Mouse (Mus musculus) limb, embryonic 11.5 days (tissue): Measurements from ENCODE around the gene Myo1d. TPM values are rescaled to one million over a fixed set of nuclear protein-coding genes. Genes with fewer than 3 reads are reported as not detected.

Experiments
- ATAC-seq: fragments of 200-750 bp; cut with Nextera tagmentation; 2 replicates; pipeline ENCODE4 v1.8.0; 2017; ENCODE audit warnings: low read depth; ENCODE audit not compliant: insufficient number of reproducible peaks, low FRiP score, low TSS enrichment
- DNase-seq: peaks from one replicate; pipeline ENCODE4 v3.0.0-alpha.2; 2015; ENCODE audit warnings: low spot score
- H3K27ac ChIP-seq: fragments of 300-500 bp; sonication (generic); replicated peaks from 2 replicates; pipeline ENCODE4 v1.5.1; 2014; ENCODE audit warnings: low read depth, mild to moderate bottlenecking, low read length
- H3K27me3 ChIP-seq: fragments of 300-500 bp; sonication (generic); 2 replicates; pipeline ENCODE4 v1.6.1; 2014; ENCODE audit warnings: mild to moderate bottlenecking, low read length, mixed read lengths; ENCODE audit not compliant: control insufficient read depth, insufficient read depth
- H3K36me3 ChIP-seq: fragments of 300-500 bp; sonication (generic); 2 replicates; pipeline ENCODE4 v1.6.1; 2014; ENCODE audit warnings: mild to moderate bottlenecking, low read length, moderate library complexity, mixed read lengths; ENCODE audit not compliant: control insufficient read depth, insufficient read depth
- H3K4me1 ChIP-seq: fragments of 300-500 bp; sonication (generic); 2 replicates; pipeline ENCODE4 v1.6.1; 2014; ENCODE audit warnings: low read length, mixed read lengths; ENCODE audit not compliant: control insufficient read depth, insufficient read depth
- H3K4me2 ChIP-seq: fragments of 300-500 bp; sonication (generic); 2 replicates; pipeline ENCODE4 v1.6.1; 2014; ENCODE audit warnings: low read depth, mild to moderate bottlenecking, moderate library complexity; ENCODE audit not compliant: severe bottlenecking
- H3K4me3 ChIP-seq: fragments of 300-500 bp; sonication (generic); 2 replicates; pipeline ENCODE4 v1.5.1; 2014; ENCODE audit warnings: low read depth, low read length
- H3K9ac ChIP-seq: fragments of 300-500 bp; sonication (generic); 2 replicates; pipeline ENCODE4 v1.6.1; 2014; ENCODE audit warnings: mild to moderate bottlenecking, low read length
- H3K9me3 ChIP-seq: fragments of 300-500 bp; sonication (generic); 2 replicates; pipeline ENCODE4 v1.6.1; 2016; ENCODE audit warnings: low read length; ENCODE audit not compliant: control insufficient read depth
- WGBS: fragments of 180-500 bp; shearing (Covaris S2); extraction: QIAGEN DNeasy Blood & Tissue Kit; methylation state at CpG from one replicate; pipeline ENCODE4 v1.1.7; 2014; 5-methylcytosine and 5-hydroxymethylcytosine counted together
- polyA plus RNA-seq: library from polyadenylated mRNA; unstranded; fragments of >200 nt; fragmentation: Nextera tagmentation; extraction: Ambion mirVana; gene quantifications from 2 replicates; pipeline ENCODE4 v1.2.1, GENCODE M21; 2014

Myo1d gene
- polyA plus RNA-seq, 1 experiment from 2014 or later, result 6.2 TPM

- Histone ChIP-seq H3K9me3 (no peaks in the 10 kb centered on the region), H3K4me3 (no peak overlapping the region), H3K27me3 (no peaks in the 10 kb centered on the region), H3K4me2 (no peak overlapping the region), H3K36me3 (no peaks in the 10 kb centered on the region; the same call in 1 of the 2 replicates), H3K9ac (no peak overlapping the region), H3K4me1 (peaks cover 7% of the 10 kb centered on the region), H3K27ac (no peak overlapping the region)
- ATAC-seq (no peak), DNase-seq (peak; percentile 20)
- 86% methylated on average over 31 of the region's 31 CpGs for WGBS
Observed at GRCm38 (mm10) chr11:80479906-80480866, 299.6 kb downstream of the Myo1d start.

GRCm38 (mm10) chr11:80479425-80479824, 300.4 kb downstream of the Myo1d start:
- DNase-seq (no peak), ATAC-seq (no peak)
- Histone ChIP-seq H3K4me2 (no peak overlapping the region; the same call in 1 of the 2 replicates), H3K9ac (no peak overlapping the region), H3K36me3 (no peaks in the 10 kb centered on the region; the same call in 1 of the 2 replicates), H3K4me1 (peaks cover 7% of the 10 kb centered on the region), H3K27ac (no peak overlapping the region), H3K4me3 (0 out of 2 replicates have a peak overlapping the region, but pooled peaks have one; percentile 5), H3K9me3 (no peaks in the 10 kb centered on the region), H3K27me3 (no peaks in the 10 kb centered on the region)
- WGBS, result 72% methylated on average over 5 of the region's 5 CpGs

- ATAC-seq (no peak), DNase-seq (peak; percentile 23)
- Histone ChIP-seq H3K4me3 (0 out of 2 replicates have a peak overlapping the region, but pooled peaks have one; percentile 5), H3K4me1 (peaks cover 7% of the 10 kb centered on the region), H3K27ac (no peak overlapping the region), H3K4me2 (peak overlapping the region; percentile 26; the same call in 1 of the 2 replicates), H3K27me3 (no peaks in the 10 kb centered on the region), H3K9me3 (no peaks in the 10 kb centered on the region), H3K36me3 (no peaks in the 10 kb centered on the region; the same call in 1 of the 2 replicates), H3K9ac (0 out of 2 replicates have a peak overlapping the region, but pooled peaks have one; percentile 22)
- WGBS, result 65% methylated on average over 14 of the region's 14 CpGs
Observed at GRCm38 (mm10) chr11:80478694-80479412, 301.0 kb downstream of the Myo1d start.

- H3K36me3 ChIP-seq, result peaks cover 3% of the 10 kb centered on the region
- DNase-seq (no peak), ATAC-seq (peak; percentile 13; the same call in 1 of the 2 replicates)
- WGBS, result 15% methylated on average over 55 of the region's 55 CpGs
- no peaks in the 10 kb centered on the region for H3K9me3 ChIP-seq
- H3K27ac ChIP-seq, result no peak overlapping the region
- H3K4me2 ChIP-seq, result peak overlapping the region; percentile 97
- H3K4me1 ChIP-seq, result peaks cover 7% of the 10 kb centered on the region
- peak overlapping the region; percentile 70 for H3K9ac ChIP-seq
- no peaks in the 10 kb centered on the region for H3K27me3 ChIP-seq
- peak overlapping the region; percentile 74 for H3K4me3 ChIP-seq
Observed at GRCm38 (mm10) chr11:80477341-80478199, 302.3 kb downstream of the Myo1d start.

- Histone ChIP-seq H3K9ac (peak within 1 kb of the TSS; percentile 70), H3K27me3 (no peaks in the 10 kb centered on the region), H3K36me3 (peaks cover 5% of the 10 kb centered on the region), H3K27ac (0 out of 2 replicates have a peak within 1 kb of the TSS, but pooled peaks have one; percentile 23), H3K4me3 (peak within 1 kb of the TSS; percentile 74), H3K9me3 (no peaks in the 10 kb centered on the region), H3K4me1 (peaks cover 7% of the 10 kb centered on the region), H3K4me2 (peak within 1 kb of the TSS; percentile 97)
- peak; percentile 92 for DNase-seq
- WGBS, result under 1% methylated on average over 98 of the region's 116 CpGs
- peak; percentile 84 for ATAC-seq
Observed at GRCm38 (mm10) chr11:80476222-80477189, 303.3 kb downstream of the Myo1d start, which contains the start of gene Cdk5r1. Gene Cdk5r1, plus strand, starts transcription at chr11:80477023.

GRCm38 (mm10) chr11:80475544-80475943, 304.3 kb downstream of the Myo1d start:
- 84% methylated on average over 9 of the region's 9 CpGs for WGBS
- peaks cover 7% of the 10 kb centered on the region for H3K4me1 ChIP-seq
- H3K9me3 ChIP-seq, result no peaks in the 10 kb centered on the region
- no peak overlapping the region for H3K4me2 ChIP-seq
- H3K36me3 ChIP-seq, result peaks cover 8% of the 10 kb centered on the region
- no peaks in the 10 kb centered on the region for H3K27me3 ChIP-seq
- DNase-seq, result peak; percentile 23
- H3K27ac ChIP-seq, result no peak overlapping the region
- no peak overlapping the region for H3K9ac ChIP-seq
- no peak for ATAC-seq
- no peak overlapping the region for H3K4me3 ChIP-seq

- 91% methylated on average over 11 of the region's 11 CpGs for WGBS
- H3K9me3 ChIP-seq, result no peaks in the 10 kb centered on the region
- H3K4me3 ChIP-seq, result no peak overlapping the region
- peaks cover 7% of the 10 kb centered on the region for H3K4me1 ChIP-seq
- H3K36me3 ChIP-seq, result peaks cover 15% of the 10 kb centered on the region
- H3K27me3 ChIP-seq, result no peaks in the 10 kb centered on the region
- H3K9ac ChIP-seq, result no peak overlapping the region
- no peak overlapping the region for H3K27ac ChIP-seq
- DNase-seq, result peak; percentile 20
- no peak overlapping the region for H3K4me2 ChIP-seq
- no peak for ATAC-seq
Observed at GRCm38 (mm10) chr11:80474846-80475245, 305.0 kb downstream of the Myo1d start.
